Mouse (Mus musculus) stomach, embryonic 15.5 days (tissue): ENCODE results near the gene Zdhhc14. TPM values are rescaled to one million over a fixed set of nuclear protein-coding genes. Genes with fewer than 3 reads are reported as not detected.

Experiments
- ATAC-seq: fragments of 200-750 bp; cut with Nextera tagmentation; 2 replicates; pipeline ENCODE4 v1.8.0; 2017; ENCODE audit warnings: low read depth, moderate number of reproducible peaks, moderate TSS enrichment; ENCODE audit not compliant: insufficient read depth, low FRiP score
- H3K27ac ChIP-seq: fragments of 300-500 bp; sonication (generic); 2 replicates; pipeline ENCODE4 v1.5.1; 2015; ENCODE audit warnings: mild to moderate bottlenecking, inconsistent platforms
- H3K27me3 ChIP-seq: fragments of 300-500 bp; sonication (generic); replicated peaks from 2 replicates; pipeline ENCODE4 v1.6.1; 2015; ENCODE audit warnings: inconsistent platforms
- H3K36me3 ChIP-seq: fragments of 300-500 bp; sonication (generic); 2 replicates; pipeline ENCODE4 v1.6.1; 2015; ENCODE audit warnings: inconsistent platforms
- H3K4me1 ChIP-seq: fragments of 300-500 bp; sonication (generic); 2 replicates; pipeline ENCODE4 v1.6.1; 2015; ENCODE audit warnings: inconsistent platforms
- H3K4me2 ChIP-seq: fragments of 300-500 bp; sonication (generic); 2 replicates; pipeline ENCODE4 v1.6.1; 2015; ENCODE audit warnings: mild to moderate bottlenecking, inconsistent platforms
- H3K4me3 ChIP-seq: fragments of 300-500 bp; sonication (generic); replicated peaks from 2 replicates; pipeline ENCODE4 v1.5.1; 2015; ENCODE audit warnings: inconsistent platforms
- H3K9ac ChIP-seq: fragments of 300-500 bp; sonication (generic); 2 replicates; pipeline ENCODE4 v1.6.1; 2015; ENCODE audit warnings: inconsistent platforms
- H3K9me3 ChIP-seq: fragments of 300-500 bp; sonication (generic); 2 replicates; pipeline ENCODE4 v1.6.1; 2016; ENCODE audit warnings: inconsistent platforms
- WGBS: fragments of 180-500 bp; shearing (Covaris S2); methylation state at CpG from one replicate; pipeline ENCODE4 v1.1.7; 2015; 5-methylcytosine and 5-hydroxymethylcytosine counted together
- polyA plus RNA-seq: library from polyadenylated mRNA; unstranded; fragments of >200 nt; fragmentation: Nextera tagmentation; extraction: Ambion mirVana; gene quantifications from 2 replicates; pipeline ENCODE4 v1.2.1, GENCODE M21; 2015

The Zdhhc14 gene
- polyA plus RNA-seq, 1 experiment from 2014 or later, result 4.2 TPM

DNA sequence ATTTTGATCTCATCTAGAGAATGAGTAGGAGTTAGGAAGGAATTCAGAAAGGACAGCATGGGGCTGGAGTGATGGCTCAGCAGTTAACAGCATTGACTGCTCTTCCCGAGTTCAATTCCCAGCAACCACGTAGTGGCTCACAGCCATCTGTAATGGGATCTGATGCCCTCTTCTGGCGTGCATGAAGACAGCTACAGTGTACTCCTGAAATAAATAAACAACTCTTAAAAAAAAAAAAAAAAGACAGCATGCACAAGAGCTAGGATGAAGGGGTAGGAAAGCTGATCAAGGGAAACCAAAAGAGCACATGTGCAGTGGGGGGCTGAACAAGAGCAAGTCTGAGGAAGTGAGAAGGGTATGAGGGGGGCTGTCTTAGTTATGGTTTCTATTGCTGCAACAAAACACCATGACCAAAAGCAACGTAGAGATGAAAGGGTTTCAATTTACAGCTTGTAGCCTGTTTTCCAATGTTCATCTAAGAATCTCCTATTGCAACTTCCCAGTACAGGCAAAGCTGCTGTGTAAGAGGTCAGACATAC is 237.3 kb downstream of the Zdhhc14 start:
- Histone ChIP-seq H3K36me3 (no peaks in the 10 kb centered on the region), H3K27ac (no peak overlapping the region), H3K4me2 (no peak overlapping the region), H3K4me1 (no peaks in the 10 kb centered on the region), H3K9ac (no peak overlapping the region), H3K4me3 (no peak overlapping the region), H3K27me3 (no peaks in the 10 kb centered on the region), H3K9me3 (no peaks in the 10 kb centered on the region)
- no peak for ATAC-seq
- WGBS, result 60% methylated on average over 4 of the region's 4 CpGs

DNA sequence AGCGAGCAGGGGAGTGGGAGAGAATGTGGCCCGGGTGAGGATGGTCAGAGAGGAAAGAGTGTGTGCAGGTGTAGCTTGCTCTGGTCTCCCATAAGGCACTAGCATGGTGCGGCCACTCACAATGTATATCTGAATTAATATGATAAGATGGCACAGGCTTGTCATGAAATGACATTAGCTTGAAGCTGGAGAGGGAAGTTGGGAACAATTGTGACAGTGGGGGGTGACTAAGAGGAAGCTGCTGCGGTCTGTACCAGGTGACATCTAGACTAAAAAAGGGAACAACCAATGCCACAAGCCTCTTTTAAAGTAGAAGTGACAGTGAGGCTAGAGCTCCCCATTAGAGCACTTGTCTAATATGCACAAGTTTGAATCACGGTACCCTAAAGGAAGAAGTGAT is 238.2 kb downstream of the Zdhhc14 start:
- H3K9ac ChIP-seq, result no peak overlapping the region
- H3K27ac ChIP-seq, result no peak overlapping the region
- no peaks in the 10 kb centered on the region for H3K27me3 ChIP-seq
- H3K4me1 ChIP-seq, result no peaks in the 10 kb centered on the region
- no peaks in the 10 kb centered on the region for H3K36me3 ChIP-seq
- H3K4me3 ChIP-seq, result no peak overlapping the region
- no peak for ATAC-seq
- 77% methylated on average over 5 of the region's 5 CpGs for WGBS
- H3K4me2 ChIP-seq, result no peak overlapping the region
- H3K9me3 ChIP-seq, result no peaks in the 10 kb centered on the region

DNA sequence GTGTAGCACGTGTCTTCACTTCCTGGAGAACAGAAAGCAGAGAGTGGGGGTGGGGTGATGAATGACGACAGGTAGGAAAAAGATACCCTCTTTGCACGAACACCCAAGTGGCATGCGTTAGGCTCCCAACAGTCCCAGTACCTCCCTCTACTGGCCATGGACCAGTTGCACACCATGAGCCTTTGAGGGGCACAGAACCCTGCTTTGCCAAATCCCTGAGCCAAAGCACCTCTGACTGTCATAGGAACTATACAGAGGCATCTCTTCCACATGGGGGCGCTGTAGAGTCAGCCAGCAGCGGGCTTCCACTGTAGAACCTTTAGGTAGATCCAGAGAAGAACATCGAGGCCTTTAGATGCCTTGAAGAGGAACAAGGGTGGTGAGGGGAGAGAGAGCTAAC is 241.0 kb downstream of the Zdhhc14 start:
- H3K4me2 ChIP-seq, result no peak overlapping the region
- no peaks in the 10 kb centered on the region for H3K9me3 ChIP-seq
- no peak for ATAC-seq
- H3K27me3 ChIP-seq, result no peaks in the 10 kb centered on the region
- H3K4me3 ChIP-seq, result no peak overlapping the region
- WGBS, result 23% methylated on average over 7 of the region's 7 CpGs
- H3K4me1 ChIP-seq, result no peaks in the 10 kb centered on the region
- H3K36me3 ChIP-seq, result no peaks in the 10 kb centered on the region
- H3K27ac ChIP-seq, result no peak overlapping the region
- H3K9ac ChIP-seq, result no peak overlapping the region

DNA sequence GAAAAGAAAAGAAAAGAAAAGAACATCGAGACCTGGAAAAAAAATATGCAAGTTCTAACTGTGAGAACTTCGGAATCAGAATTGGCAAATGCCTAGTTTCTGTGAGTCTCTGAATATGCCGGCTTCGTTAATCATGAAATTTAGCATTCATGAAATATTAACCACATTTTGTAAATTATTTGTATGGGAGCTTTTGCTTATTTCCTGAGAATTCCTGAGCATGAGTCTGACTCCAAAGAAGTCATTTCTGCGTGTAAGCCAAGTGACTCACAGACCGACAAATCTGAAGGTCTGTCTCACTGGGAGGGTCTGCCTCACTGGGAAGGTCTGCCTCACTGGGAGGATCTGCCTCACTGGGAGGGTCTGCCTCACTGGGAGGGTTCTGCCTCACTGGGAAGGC is 248.7 kb downstream of the Zdhhc14 start:
- no peaks in the 10 kb centered on the region for H3K9me3 ChIP-seq
- H3K4me1 ChIP-seq, result no peaks in the 10 kb centered on the region
- no peak overlapping the region for H3K4me3 ChIP-seq
- no peak overlapping the region for H3K9ac ChIP-seq
- H3K27ac ChIP-seq, result no peak overlapping the region
- no peaks in the 10 kb centered on the region for H3K36me3 ChIP-seq
- WGBS, result 87% methylated on average over 6 of the region's 6 CpGs
- no peak for ATAC-seq
- no peak overlapping the region for H3K4me2 ChIP-seq
- H3K27me3 ChIP-seq, result no peaks in the 10 kb centered on the region

DNA sequence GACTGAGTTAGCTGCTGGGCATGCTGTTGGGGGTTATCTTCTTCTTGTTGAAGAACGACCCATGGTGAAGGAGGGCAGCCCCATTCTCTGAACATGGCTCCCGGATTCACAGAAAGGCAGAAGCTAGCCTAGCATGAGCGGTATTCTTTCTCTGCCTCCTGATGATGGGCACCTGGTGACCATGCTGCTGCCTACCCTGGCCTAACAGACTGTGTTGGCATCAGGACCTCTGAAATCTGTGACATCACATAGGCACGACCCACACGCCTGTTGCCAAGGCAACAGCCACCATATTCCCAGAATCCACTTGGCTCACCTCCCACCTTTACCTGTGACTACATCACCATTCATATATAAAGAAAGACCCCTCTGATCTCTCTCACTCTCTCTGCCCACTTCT is 251.7 kb downstream of the Zdhhc14 start:
- peaks cover 4% of the 10 kb centered on the region; the same call in 1 of the 2 replicates for H3K4me1 ChIP-seq
- no peak overlapping the region for H3K9ac ChIP-seq
- no peak overlapping the region for H3K27ac ChIP-seq
- H3K4me2 ChIP-seq, result no peak overlapping the region
- H3K4me3 ChIP-seq, result no peak overlapping the region
- 89% methylated on average over 5 of the region's 5 CpGs for WGBS
- no peaks in the 10 kb centered on the region for H3K36me3 ChIP-seq
- no peaks in the 10 kb centered on the region for H3K9me3 ChIP-seq
- H3K27me3 ChIP-seq, result no peaks in the 10 kb centered on the region
- no peak for ATAC-seq

DNA sequence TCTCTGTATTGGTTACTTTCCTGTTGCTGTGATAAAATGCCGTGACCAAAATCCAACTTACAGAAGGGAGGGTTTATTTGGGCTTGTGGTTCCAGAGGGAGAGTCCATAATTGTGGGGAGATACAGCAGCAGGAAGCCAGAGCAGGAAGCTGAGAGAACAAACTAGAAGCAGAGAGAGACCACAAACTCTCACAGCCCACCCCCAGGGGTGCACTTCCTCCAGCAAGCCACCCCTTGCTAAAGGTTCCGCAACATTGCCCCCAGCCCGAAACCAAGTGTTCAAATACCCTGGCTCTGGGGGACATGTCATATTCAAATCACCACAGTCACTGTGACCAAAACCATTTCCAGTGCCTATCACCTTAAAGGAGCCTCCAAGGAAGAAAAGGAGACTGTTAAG is 254.0 kb downstream of the Zdhhc14 start:
- 85% methylated on average over 3 of the region's 3 CpGs for WGBS

DNA sequence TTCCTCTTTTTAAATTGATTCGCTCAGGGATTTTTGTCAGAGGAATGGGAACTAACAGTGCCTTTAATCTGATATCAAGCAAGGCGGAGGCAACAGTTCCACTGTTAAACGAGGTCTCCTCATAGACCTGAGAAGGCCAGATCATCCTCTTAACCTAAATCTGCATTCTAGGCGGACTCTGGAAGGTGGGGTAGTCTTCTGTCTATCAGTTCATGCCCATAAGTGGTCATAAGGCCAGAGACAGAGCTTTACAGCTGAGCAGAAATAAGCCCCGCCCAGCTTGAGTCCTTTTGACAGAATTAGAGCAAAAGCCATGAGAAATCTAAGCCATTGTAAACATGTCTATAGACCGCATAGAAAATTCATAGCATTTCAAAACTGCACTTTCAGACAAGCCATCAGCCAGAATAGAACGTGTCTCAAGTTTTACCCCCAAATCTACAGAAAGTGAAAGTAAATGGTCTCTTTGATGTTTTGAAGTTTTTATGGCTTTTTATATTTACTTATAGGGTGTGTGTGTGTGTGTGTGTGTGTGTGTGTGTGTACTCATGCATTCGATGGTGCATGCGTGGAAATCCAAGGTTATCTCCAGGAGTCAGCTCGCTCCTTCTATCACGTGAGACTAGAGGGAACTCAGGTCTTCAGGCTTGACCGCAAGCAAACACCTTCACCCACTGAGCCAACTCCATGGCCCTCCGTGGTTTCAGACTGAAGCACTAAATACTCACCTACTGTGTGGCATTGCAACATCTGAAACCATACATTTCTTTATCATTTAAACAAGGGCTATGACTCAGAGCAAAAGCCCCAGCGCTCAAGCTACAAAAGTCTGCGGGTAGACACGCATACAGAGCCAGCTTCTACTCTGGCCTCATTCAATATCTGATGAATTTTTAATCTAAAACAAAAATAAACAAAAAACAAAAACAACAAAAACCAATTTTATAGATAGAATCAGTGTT is 255.5 kb downstream of the Zdhhc14 start:
- Histone ChIP-seq H3K4me1 (peaks cover 9% of the 10 kb centered on the region), H3K4me3 (no peak overlapping the region), H3K27ac (0 out of 2 replicates have a peak overlapping the region, but pooled peaks have one; percentile 35), H3K9ac (no peak overlapping the region), H3K9me3 (no peaks in the 10 kb centered on the region), H3K36me3 (no peaks in the 10 kb centered on the region), H3K27me3 (no peaks in the 10 kb centered on the region), H3K4me2 (0 out of 2 replicates have a peak overlapping the region, but pooled peaks have one; percentile 14)
- ATAC-seq, result 0 out of 2 replicates have a peak, but pooled peaks have one; percentile 42
- 56% methylated on average over 16 of the region's 16 CpGs for WGBS

More for the DNA sequence above, 254.0 kb downstream of the Zdhhc14 start:
- H3K9ac ChIP-seq, result no peak overlapping the region
- H3K4me2 ChIP-seq, result no peak overlapping the region
- no peaks in the 10 kb centered on the region for H3K36me3 ChIP-seq
- no peak overlapping the region for H3K27ac ChIP-seq
- no peaks in the 10 kb centered on the region for H3K27me3 ChIP-seq
- no peak for ATAC-seq
- peaks cover 5% of the 10 kb centered on the region; the same call in 1 of the 2 replicates for H3K4me1 ChIP-seq
- no peak overlapping the region for H3K4me3 ChIP-seq
- H3K9me3 ChIP-seq, result no peaks in the 10 kb centered on the region

DNA sequence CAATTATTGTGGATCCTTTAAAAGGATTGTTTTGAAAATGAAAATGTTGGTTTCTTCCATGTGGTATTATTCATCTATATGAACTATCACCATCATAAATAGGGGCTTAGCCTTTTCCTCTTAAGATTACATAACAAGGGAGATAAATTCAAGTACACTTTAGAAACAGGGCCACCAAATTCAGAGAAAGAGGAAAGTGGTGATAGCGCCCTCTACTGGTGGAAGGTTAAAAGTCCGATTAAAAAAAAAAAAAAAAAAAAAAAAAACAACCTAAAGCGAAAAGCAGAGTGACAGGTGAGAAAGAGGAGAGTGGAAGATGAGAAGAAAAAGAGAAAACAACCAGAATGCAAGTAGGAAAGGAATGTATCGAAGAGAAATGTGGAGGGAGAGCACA is 256.1 kb downstream of the Zdhhc14 start:
- no peak overlapping the region for H3K27ac ChIP-seq
- H3K4me3 ChIP-seq, result no peak overlapping the region
- no peaks in the 10 kb centered on the region for H3K27me3 ChIP-seq
- H3K9me3 ChIP-seq, result no peaks in the 10 kb centered on the region
- no peak for ATAC-seq
- H3K9ac ChIP-seq, result no peak overlapping the region
- no peaks in the 10 kb centered on the region for H3K36me3 ChIP-seq
- 9% methylated on average over 4 of the region's 4 CpGs for WGBS
- H3K4me1 ChIP-seq, result peaks cover 10% of the 10 kb centered on the region
- H3K4me2 ChIP-seq, result no peak overlapping the region

DNA sequence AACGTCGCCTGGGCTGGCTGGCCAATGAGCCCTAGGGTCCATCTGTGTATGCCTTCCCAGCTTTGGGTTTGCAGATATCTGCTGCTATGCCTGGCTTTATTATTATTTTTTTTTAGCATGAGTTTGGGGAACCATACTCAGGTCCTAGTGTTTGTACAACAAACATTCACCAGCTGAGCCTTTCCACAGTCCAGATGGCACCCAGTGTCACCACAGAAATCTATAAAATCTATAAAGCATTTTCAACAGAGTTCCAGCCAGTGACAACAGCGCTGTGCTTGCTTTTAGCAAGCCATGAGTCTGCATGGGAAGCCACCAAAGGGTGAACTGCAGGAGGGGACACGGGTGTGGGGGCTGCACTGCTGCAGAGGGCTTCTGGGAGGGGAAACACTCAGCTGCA is 257.9 kb downstream of the Zdhhc14 start:
- Histone ChIP-seq H3K27me3 (no peaks in the 10 kb centered on the region), H3K4me3 (no peak overlapping the region), H3K27ac (no peak overlapping the region), H3K9ac (no peak overlapping the region), H3K36me3 (no peaks in the 10 kb centered on the region), H3K9me3 (no peaks in the 10 kb centered on the region), H3K4me1 (peaks cover 10% of the 10 kb centered on the region), H3K4me2 (no peak overlapping the region)
- ATAC-seq, result no peak
- 77% methylated on average over 4 of the region's 4 CpGs for WGBS

DNA sequence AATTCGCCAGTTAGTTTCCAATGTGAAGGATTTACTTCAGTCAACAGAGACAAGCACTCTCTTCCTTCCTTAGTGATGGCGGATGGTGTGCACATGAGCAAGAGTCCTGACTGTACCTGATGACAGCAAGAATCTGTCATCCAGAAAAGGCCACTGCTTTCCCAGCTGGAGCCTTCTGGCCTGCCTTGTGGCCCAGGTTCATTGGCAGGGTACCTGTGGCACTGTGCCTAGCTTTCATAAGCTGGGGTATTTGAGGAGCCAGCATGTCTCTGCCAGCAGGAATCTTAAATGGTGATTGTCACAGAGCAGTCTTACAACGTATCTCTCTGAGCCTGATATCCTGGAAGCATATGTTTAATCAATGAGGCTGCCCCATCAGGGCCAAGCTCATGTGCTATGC is 258.7 kb downstream of the Zdhhc14 start:
- peaks cover 10% of the 10 kb centered on the region for H3K4me1 ChIP-seq
- no peaks in the 10 kb centered on the region for H3K36me3 ChIP-seq
- no peaks in the 10 kb centered on the region for H3K27me3 ChIP-seq
- no peak for ATAC-seq
- H3K9me3 ChIP-seq, result no peaks in the 10 kb centered on the region
- 80% methylated on average over 3 of the region's 3 CpGs for WGBS
- H3K4me2 ChIP-seq, result no peak overlapping the region
- no peak overlapping the region for H3K4me3 ChIP-seq
- H3K27ac ChIP-seq, result no peak overlapping the region
- no peak overlapping the region for H3K9ac ChIP-seq

DNA sequence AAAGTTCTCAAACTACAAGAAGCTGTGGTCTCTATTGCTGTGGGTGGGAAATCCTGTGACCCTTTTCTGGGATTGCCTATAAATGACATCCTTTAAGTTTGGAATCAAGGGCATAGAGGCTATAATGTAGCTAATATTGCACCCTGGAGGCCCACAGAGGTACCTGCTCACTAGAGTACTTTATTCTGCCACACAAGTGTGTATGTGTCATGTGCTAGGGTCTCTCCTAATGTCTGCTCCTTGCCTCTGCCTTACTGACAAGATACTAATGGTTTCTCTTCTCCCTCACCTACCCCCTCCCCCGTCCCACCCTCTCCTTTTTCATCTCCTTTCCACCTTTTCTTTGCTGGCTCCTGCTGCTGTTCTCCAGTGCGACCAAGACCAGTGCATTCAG is 260.0 kb downstream of the Zdhhc14 start:
- no peak for ATAC-seq
- Histone ChIP-seq H3K36me3 (no peaks in the 10 kb centered on the region), H3K27ac (no peak overlapping the region), H3K9me3 (no peaks in the 10 kb centered on the region), H3K4me1 (peaks cover 10% of the 10 kb centered on the region), H3K4me3 (no peak overlapping the region), H3K4me2 (peak overlapping the region; percentile 75), H3K9ac (no peak overlapping the region), H3K27me3 (no peaks in the 10 kb centered on the region)
- WGBS, result 38% methylated on average over 2 of the region's 2 CpGs
